Mouse (Mus musculus) urinary bladder, postnatal 4 days (tissue): Measurements from ENCODE around the gene Glo1.

Source experiments
- DNase-seq, 2 experiments: peaks; one replicate each; pipeline ENCODE4 v3.0.0; 2021 to 2022; ENCODE audit warnings: low spot score in 2 of 2

Gene Glo1

DNA sequence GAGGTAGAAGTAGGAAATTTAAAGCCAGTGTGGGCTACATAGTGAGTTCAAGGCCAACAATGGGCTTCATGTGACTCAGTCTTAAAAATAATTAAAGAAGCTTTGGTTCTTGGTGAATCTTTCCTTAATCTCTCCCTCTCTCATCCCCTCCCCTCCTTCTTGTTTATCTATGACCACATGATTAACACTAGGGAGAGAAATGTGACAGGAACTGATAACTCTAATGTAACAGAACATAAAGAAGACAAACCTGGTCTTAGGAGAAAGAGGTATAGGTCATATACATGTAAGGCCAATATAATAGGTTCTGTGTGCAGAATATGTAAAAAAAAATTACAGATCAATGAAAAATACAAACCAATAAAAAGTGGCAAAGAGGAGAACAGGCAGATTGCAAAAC lies 13.3 kb downstream of the Glo1 start:
- DNase-seq: no peak

DNA sequence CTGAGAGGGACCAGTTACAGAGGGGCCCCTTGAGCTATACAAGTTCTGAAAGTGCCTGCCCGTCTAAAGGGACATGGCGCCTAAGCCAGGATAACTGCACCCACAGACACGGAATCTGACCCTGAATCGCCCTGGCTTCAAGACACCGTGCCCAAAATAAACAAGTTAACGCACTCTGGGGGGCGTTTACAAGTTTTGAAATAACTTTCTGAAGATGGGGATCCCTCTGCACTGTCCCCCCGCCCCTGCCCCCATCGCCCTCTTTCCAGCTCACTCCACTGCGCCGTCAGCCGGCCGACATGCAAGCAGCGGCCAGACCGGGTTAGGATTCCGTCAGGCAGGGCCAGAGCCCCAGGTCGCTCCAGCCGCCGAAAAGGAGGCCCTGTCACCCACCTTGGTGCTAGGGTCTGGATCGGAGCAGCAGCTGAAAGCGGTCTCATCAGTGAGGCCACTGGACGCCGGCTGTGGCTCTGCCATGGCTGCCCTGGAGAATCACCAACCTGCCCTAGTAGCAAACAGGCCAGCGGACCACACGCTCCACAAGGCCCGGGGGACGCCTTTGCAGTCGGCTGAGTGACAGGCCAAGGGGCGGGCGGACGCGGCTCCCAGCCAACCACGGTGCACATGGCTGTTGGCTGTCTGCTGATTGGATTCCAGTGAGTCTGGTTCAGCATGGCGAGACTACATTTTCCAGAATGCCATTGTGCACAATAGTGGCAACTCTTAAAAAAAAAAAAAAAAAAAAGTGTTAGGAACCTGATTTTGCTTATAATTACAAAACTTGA lies 14.4 kb downstream of the Glo1 start:
- DNase-seq: peak; percentile 100

DNA sequence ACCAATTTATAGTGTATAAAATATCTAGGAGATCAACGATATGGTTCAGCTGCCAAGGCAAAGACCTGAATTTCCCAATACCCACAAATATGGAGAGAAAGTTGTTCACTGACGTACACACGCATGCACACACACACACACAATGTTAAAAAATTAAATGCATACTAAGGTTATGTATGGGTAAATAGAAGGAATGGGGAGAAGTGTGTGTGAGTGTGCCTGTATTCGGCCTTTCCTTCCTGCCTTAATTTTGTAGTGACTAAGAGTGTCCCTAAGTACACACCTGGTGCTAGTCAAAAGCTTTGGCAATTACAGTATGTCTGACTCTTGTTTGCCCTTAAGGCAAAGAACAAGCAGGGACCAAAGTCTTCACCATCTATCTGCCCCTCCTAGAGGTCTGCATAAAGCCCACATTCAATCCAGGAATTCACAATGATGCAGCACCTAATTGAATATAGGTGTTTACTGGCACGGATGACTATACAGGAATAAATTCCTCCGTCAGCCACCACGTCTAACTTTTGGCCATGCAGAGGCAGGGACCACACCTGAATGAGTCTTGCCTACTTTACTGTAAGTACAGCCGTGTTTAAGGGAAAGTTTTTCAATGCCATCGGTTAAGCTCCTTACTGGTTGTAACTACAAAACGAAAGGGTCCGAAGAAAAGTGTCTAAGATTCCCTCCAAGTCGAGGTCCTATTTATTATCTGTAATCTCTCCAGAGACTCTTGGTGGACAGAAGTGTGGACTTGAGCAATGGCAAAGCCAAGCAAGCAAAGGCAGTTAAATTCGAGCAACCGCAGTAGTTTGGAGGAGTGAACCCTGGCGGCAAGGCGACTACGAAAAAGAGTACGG lies 15.2 kb downstream of the Glo1 start:
- DNase-seq: peak in 1 of 2 experiments; percentile 52

DNA sequence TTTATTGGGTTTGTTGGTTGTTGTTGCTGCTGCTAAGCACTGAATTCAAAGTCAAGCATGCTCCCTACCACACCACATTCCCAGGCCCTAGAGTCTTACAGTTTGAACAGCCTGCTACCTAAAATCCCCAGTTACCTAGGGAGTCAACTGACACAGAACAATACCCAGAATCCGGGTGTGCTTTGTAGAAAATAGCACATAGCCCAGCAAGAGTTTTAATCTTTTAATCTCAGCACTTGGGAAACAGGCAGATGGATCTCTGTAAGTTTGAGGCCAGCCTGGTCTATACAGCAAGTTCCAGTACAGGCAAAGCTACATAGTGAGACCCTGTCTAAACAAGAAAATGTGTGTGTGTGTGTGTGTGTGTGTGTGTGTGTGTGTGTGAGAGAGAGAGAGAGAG lies 15.9 kb downstream of the Glo1 start:
- DNase-seq: peak in 1 of 2 experiments; percentile 8

DNA sequence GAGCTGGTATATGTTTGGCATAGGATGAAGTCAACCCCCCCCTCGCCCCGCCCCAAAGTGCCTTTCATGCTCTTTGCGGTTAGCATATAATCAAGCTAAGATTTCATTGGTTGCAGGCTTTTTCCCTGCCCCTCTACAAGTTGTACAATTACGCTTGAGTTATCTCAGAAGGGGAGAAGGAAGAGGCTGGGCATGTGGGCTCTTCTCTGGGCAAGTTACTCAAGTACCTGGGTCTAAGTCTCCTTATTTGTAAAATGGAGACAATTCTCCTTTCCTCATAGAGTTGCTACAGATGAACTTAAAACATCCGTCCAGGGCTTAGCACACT lies 16.7 kb downstream of the Glo1 start:
- DNase-seq: no peak

DNA sequence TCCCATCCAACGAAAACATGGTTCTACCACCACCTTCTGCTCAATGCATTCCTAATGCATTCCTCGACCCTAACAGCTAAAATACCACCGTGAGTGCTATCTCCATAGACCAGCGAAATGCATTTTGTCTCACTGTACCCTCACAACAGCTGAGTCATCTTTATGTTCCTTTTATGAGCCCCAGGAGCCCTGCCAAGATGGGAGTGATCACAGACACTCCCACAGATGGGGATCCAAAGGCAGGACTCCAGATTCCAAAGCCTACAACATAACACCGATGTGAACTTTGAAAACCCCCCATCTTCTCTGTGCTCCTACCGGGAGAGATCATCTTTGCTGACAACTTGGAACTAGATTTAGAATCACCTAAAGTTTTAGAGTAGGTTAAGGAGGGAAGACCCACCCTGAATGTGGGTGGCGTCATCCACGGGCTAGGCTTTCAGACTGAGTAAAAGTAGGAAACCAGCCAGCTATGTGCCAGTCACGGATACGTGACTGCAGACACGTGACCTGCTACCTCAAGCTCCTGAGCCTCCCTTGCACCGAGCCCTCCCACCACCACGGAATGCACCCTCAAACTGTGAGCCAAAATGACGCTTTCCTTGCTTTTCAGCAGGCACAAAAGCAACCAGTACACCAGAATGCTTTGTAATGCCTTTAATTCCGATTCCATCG lies 17.2 kb downstream of the Glo1 start:
- peak; percentile 52 to 72 for DNase-seq

DNA sequence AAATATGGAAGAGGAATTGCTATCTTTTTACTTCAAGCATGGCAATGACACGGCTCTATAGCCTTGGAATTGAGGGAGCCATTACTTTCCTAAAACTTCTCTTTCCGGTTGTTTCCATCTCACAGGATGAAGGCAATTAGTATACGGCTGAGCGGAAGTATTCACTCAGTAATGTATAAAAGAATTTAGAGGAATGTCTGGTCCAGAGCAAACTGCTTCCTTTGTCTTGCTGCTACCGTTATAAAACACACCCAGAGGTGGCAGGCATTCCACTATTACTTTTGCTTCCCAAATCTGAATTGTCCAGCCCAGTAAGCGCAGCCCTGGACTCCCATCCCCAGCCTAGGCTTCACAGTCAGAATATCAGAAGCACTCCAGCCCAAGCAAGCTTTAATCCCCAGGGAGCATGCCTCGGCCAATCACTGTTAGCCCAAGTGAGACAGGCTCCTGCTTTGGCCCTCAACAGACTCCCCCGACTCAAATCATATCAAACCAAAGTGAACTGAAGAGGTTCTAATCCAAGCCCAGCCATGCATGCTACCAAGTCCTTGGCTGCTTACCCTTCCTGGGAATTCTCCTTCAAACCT lies 18.7 kb downstream of the Glo1 start:
- peak in 1 of 2 experiments; percentile 57 for DNase-seq

DNA sequence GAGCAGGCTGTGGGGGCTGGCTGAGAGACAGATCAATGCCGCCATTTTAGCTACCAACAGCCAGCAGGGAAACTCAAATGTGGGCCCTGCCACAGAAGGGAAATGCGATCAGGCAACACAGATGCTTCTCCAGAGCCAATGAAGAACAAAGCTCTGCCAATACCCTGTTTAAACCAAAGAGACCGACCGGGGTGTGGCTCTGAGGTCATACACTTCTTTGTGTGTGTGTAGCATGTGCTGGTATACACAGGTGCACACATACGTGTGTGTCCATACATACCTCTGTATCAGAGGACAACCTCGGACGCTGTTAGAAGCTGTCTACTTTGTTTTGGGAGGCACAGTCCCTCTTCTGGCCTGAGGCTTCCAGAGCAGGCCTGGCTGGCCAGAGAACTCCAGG lies 19.3 kb downstream of the Glo1 start:
- peak in 1 of 2 experiments; percentile 55 for DNase-seq

DNA sequence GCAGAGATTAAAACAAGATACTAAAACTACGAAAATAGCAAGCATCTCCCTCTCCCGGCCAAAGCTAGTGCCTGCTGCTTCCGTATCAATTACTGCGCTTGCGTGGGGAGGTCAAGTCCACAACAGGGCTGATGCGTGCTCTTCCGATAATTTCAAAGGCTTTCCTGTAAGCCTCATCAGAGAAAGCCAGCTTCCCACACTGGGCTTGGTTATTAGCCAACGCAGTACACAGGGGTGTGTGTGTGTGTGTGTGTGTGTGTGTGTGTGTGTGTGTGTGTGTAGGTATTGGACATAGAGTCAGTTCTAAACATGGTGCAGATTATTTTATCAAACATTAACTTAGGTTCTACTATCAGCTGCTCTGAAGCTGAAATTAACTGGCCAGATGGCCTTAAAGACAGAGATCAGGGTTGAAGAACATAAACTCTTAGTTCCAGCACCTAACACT lies 20.0 kb downstream of the Glo1 start:
- peak in 1 of 2 experiments; percentile 49 for DNase-seq

DNA sequence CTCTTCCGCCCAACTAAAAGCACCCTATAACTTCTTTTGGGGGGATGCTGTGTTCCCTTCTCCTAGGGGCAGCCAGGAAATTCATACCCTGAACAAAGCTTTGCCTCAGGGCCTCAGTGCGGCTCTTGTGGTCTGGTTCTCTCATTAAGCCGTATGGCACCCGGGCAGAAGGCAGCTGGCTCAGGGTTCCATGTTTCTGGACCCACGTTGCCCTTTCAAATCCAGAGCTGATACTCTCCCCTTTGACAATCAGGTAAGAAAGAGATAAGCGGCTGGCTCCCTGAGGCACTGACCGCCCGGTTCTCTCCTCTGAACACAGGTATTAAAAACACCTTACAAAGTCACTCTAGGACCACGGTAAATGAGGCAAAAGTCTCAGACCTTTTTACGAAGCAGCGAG lies 20.5 kb downstream of the Glo1 start:
- peak in 1 of 2 experiments; percentile 59 for DNase-seq

DNA sequence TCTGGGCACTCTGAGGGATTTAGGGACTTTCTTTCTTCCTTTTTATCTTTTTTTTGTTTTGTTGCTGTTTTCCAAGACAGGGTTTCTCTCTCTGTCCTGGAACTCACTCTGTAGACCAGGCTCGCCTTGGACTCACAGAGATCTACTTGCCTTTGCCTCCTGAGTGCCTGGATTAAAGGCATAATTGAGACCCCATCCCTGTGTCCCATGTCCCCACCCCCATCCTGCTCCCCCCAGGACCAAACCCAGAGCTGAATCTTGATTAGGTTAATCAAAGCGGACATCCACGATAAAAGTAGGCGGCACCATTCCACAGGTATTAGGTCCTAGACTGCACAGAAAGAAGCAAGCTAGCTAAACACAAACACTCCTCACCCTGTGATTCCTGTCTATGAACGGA lies 21.7 kb downstream of the Glo1 start:
- peak in 1 of 2 experiments; percentile 54 for DNase-seq

DNA sequence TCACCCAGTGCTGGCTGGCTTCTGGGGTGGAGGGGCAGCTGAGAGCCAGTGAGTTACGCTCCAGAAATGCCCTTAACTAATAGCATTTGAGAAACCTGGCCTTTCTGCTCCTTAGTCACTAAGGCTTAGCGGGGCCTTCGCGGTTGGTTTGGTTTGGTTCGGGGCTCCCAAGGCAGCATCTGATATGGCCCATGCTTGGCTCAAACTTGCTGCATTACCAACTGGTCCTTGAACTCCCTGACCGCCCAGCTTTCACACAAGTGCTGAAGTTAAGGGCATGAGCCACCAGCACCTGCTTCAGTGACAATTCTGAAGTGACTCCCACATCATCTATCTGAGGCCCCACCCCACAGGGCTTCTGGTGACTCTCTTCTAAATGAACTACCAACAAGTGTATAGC lies 22.4 kb downstream of the Glo1 start:
- peak in 1 of 2 experiments; percentile 58 for DNase-seq

DNA sequence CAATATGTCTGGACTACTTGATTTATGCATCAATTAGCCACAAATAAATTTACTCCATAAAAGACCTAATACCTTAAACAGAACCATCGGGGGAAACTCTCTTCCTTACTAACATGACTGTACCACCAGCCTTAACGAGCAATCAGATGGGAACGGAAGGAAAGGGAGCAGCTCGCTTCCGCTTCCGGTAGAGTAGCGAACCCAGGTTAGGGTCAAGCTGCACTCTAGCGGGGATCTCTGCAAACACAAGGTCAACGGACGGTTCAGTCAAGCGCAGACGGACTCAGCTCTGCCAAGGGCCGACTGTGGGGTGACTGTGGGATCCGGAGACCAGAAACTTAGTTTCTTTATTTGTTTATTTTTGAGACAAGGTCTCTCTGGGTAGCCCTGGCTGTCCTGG lies 24.5 kb downstream of the Glo1 start:
- no peak for DNase-seq

DNA sequence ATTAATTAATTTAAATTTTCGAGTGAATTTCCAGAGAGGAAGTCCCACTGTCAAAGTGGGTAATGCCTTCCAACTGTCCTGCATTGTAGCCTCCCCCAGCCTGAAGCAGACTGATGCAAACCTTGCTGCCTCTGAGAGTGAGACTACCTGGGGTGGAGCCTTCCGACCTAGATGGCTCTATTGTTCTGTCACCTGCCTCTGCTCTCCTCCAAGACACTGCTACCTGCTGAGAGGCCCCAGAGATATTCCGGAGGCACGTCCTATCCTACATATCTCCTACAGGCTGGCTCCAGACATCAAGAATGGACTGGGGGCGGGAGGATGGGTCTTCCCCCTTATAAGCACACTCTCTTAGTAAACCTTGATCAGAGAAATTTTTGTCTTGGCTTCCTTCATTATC lies 28.4 kb downstream of the Glo1 start:
- DNase-seq: no peak

DNA sequence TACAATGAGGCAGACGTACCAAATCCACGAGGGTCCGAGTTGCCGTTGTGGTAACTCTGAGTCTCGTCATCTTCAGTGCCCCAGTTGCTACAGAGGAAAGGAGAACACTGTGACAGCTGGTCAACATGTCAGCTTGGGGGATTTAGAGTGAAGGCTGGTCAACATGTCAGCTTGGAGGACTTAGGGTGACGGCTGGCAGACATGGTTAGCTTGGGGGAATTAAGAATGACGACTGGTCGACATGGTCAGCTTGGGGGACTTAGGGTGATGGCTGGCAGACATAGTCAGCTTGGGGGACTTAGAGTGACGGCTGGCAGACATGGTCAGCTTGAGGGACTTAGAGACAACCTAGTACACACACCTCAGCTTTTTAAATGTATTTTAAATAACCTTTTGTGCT lies 28.9 kb downstream of the Glo1 start:
- DNase-seq: no peak

DNA sequence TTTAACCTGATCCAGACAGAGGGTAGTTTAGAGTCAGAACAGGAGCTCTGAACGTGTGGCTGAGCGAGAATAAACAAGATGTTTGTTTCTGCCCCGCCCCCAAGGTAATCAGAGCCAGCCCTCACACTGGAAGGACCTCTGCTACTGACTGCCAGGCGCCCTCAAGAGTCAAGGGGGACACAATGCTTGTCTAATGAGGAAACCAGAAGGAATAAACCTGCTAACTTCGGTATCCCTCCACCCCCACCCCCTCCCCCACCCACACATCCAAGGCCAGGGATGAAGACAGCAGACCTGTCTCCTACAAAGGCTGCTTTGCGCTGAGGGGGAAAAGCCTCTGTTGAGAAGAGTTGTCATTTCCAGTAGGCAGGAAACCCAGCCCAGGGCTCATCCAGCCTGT lies 31.8 kb downstream of the Glo1 start:
- no peak for DNase-seq

DNA sequence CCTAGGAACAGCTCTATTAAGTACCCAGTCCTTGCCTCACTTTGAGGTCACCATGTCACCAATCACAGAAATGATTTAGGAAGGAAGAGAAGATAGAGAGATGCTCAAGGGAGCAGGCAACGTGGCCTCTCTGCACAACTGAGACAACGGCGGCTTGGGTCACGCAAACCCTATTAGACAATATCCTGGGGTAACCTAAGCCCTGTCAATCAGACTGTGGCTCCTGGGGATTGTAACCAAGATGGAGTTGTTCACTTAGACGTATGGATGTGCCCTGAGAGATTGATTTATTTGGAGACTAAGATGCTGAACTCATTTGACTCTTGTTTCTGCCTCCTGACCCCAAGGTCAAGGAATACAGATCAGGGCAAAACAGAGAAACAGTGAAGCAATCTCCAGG lies 32.3 kb downstream of the Glo1 start:
- DNase-seq: no peak

DNA sequence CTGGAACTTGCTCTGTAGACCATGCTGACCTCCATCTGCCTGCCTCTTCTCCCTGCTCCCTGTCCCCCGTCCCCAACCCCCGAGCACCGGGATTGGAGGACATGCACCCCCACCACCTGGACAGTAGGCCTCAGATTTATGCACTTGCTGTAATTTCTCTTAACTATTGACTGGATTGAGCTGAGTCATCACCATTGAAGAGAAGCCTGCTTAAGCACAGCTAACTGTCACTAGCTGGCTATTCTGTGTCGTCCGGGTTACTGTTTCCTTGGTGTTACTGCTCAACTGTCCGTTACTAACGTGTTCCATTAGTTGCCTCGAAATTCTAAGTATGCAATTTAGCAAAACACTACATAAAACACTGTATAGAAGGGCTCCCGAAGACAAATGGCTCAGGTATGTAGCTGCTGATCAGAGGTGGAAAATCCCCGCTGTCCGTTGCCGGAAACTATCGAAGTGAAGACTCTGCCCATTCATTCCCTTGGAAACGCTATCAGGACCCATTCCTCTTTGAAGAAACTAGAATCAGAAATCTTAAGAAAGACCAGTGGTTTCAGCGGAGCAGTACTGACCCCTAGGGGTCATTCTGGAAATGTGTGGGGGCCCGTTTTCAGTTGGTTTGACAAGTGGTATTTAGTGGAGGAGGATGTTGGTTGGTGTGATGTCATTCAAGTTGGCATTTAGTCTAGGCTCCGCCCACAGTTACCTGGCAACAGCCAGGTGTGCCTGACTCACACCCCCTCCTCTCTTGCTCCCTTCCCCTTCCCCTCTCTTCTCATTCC lies 36.1 kb downstream of the Glo1 start:
- peak in 1 of 2 experiments; percentile 39 for DNase-seq

DNA sequence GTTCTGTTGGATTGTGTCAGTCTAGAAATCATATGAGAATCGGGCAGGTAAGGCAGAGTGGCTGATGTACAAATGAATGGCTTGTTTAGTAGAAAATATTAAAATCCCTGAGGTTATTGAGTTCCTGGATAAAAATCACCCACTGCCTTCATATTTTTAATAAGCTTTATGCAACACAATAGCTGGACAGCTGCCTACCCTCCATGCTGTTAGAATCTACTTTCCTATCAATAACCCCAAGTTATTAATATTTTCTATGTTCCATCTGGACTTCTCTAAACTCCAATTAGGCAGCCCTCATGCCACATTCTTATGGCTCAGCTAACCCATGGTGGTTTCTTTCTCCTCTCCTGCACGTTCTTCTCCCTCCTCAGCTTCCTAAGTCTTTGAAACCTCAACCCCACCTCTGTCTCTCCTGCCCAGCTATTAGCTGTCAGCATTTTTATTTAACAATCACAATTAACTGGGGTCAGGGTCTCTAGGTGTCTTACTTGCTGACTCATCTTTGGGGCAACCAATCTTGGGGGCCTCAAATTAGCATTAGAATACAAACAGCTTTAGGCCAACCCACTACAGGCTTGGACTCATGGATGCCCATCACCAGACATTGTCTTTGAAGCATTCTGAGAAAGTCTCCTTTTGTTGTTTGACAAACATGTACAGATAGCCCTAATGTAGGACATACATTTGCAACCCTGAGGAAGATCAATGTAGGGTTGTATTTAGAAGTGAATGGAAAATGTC lies 43.2 kb downstream of the Glo1 start:
- DNase-seq: no peak

DNA sequence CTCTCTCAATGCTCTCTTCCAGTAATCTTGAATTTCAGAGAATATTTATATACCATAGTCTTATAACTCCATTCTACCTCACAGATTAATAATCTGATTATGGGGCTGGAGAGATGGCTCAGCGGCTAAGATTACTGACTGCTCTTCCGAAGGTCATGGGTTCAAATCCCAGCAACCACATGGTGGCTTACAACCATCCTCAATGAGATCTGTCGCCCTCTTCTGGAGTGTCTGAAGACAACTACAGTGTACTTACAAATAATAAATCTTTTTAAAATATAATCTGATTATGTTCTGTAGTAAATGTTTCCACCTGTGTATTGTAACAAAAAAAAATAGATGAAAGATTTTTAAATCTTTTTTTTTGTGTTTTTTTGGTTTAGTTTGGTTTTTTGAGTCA lies 44.4 kb downstream of the Glo1 start:
- no peak for DNase-seq

DNA sequence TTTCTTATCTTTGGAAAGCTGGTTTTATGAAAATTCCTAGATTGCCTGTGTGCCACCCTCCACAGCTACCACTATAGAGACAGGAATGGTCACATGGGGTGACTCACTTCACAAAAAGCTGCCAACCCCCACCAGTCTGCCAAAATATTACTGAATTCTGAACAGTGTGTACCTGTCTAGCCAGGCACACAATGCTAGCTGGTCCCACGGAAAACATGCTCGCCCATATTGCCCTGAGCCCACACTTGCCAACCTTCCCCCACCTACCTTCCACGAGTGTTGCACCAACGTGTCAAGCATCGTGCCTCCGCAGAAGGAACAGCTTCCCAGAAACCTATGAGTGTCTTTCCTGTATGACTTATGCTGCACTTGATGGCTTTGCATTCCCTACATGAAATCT lies 45.5 kb downstream of the Glo1 start:
- no peak for DNase-seq
